Mouse (Mus musculus) bone marrow, adult 2 months (tissue): Measurements from ENCODE around the gene Exosc1. TPM values are rescaled to one million over a fixed set of nuclear protein-coding genes. Genes with fewer than 3 reads are reported as not detected.

ENCODE experiments used
- H3K27ac ChIP-seq: fragments of 200-500 bp; 2 replicates; pipeline ENCODE4 v1.5.1; 2012; ENCODE audit warnings: low read depth, mild to moderate bottlenecking, control low read depth, inconsistent platforms, low read length; ENCODE audit not compliant: control insufficient read depth, poor library complexity, insufficient read depth
- H3K4me1 ChIP-seq: fragments of 200-500 bp; 2 replicates; pipeline ENCODE4 v1.6.1; 2011; ENCODE audit warnings: low read length; ENCODE audit not compliant: control insufficient read depth, insufficient read depth
- H3K4me3 ChIP-seq: fragments of 200-500 bp; replicated peaks from 2 replicates; pipeline ENCODE3; 2011; ENCODE audit warnings: mild to moderate bottlenecking, low read depth, low read length, control low read depth; ENCODE audit not compliant: control insufficient read depth
- CTCF ChIP-seq: fragments of 200-500 bp; IDR thresholded peaks from 2 replicates; pipeline ENCODE4 v1.5.1; 2011; ENCODE audit warnings: low read length, control low read depth; ENCODE audit not compliant: control insufficient read depth, insufficient read depth
- POLR2A ChIP-seq: fragments of 200-500 bp; IDR thresholded peaks from 2 replicates; pipeline ENCODE4 v1.6.1; 2011; ENCODE audit warnings: low read depth, mild to moderate bottlenecking, control low read depth, low read length, borderline replicate concordance; ENCODE audit not compliant: control insufficient read depth
- WGBS: fragments of 180-500 bp; shearing (Covaris S2); methylation state at CpG from one replicate; pipeline ENCODE4 v1.1.7; 2018; 5-methylcytosine and 5-hydroxymethylcytosine counted together
- polyA plus RNA-seq: library from polyadenylated mRNA; stranded (reverse); fragments of >200 nt; gene quantifications from 2 replicates; pipeline ENCODE4 v1.2.4, GENCODE M21; 2011; ENCODE audit warnings: low replicate concordance; ENCODE audit not compliant: missing spikeins, insufficient read depth, insufficient read length

The Exosc1 gene
- polyA plus RNA-seq, 1 experiment: 24.6 TPM

DNA sequence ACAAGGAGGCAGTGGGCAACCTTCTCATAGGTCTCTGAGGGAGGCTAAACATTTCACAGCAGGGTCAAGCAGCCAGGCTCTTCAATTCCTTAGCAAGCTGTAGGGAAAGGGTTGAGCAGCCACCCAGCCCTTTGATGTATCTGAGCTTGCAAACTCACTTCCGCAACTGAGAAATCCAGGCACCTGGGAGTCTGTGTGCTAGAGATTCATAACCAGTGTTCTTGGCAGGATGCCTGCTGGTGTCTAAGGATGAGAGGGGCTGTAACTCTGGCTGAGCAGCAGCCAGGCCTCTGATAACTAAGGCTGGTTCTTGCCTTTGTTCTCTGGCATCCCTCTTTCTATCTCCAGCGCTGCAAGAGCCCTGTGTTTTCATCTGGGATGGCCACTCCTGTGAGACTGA lies 31.5 kb downstream of the Exosc1 start:
- peak overlapping the region; percentile 86 for H3K27ac ChIP-seq
- peaks cover 8% of the 10 kb centered on the region; the same call in 1 of the 2 replicates for H3K4me1 ChIP-seq
- H3K4me3 ChIP-seq: no peak overlapping the region
- TF ChIP-seq CTCF (no peak), POLR2A (no peak)
- WGBS: 19% methylated on average over 2 of the region's 2 CpGs

DNA sequence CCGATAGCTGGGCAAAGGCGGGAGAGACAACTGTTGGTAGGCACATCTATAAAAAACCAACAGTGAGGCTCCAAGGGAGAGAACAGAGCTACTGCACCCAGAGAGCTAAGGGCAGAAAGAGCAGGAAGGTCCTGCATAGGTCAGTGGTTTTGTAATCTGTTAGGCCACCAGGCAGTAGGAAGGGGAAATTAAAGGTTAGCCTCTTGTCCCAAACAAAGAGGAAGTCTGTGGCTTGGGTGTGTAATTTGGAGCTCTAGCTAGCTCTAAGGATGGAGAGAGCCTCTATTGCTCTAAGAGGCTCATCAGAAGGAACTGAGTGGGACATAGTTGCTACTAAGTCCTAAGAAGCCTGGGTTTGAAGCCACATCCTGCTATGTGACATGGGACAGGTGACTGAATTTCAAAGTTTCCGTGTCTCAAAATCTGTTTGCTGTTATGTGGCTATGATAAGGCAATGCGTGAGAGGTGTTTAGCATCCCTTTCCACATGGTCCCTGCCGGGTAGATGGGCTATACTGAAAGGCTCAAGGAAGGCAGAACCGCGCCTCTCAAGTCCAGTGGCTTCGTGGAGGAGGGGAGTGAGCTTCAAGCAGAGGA lies 32.6 kb downstream of the Exosc1 start:
- WGBS: 10% methylated on average over 8 of the region's 8 CpGs
- H3K27ac ChIP-seq: peak overlapping the region; percentile 92
- H3K4me1 ChIP-seq: peaks cover 8% of the 10 kb centered on the region; the same call in 1 of the 2 replicates
- TF ChIP-seq CTCF (no peak), POLR2A (no peak)
- H3K4me3 ChIP-seq: peak overlapping the region; percentile 43

GRCm38 (mm10) chr19:41898860-41899259 lies 34.4 kb downstream of the Exosc1 start:
- TF ChIP-seq POLR2A (no peak), CTCF (0 out of 2 replicates have a peak, but pooled peaks have one; percentile 18)
- Histone ChIP-seq H3K4me3 (no peak overlapping the region), H3K4me1 (peaks cover 8% of the 10 kb centered on the region; the same call in 1 of the 2 replicates), H3K27ac (no peak overlapping the region)
- WGBS: 45% methylated on average over 4 of the region's 4 CpGs

- Histone ChIP-seq H3K4me1 (peaks cover 5% of the 10 kb centered on the region; the same call in 1 of the 2 replicates), H3K4me3 (peak overlapping the region; percentile 86), H3K27ac (no peak overlapping the region)
- 22% methylated on average over 18 of the region's 18 CpGs for WGBS
- TF ChIP-seq POLR2A: no peak
- no peak for TF ChIP-seq CTCF
These were observed 36.9 kb downstream of the Exosc1 start for GRCm38 (mm10) chr19:41896319-41896711.

DNA sequence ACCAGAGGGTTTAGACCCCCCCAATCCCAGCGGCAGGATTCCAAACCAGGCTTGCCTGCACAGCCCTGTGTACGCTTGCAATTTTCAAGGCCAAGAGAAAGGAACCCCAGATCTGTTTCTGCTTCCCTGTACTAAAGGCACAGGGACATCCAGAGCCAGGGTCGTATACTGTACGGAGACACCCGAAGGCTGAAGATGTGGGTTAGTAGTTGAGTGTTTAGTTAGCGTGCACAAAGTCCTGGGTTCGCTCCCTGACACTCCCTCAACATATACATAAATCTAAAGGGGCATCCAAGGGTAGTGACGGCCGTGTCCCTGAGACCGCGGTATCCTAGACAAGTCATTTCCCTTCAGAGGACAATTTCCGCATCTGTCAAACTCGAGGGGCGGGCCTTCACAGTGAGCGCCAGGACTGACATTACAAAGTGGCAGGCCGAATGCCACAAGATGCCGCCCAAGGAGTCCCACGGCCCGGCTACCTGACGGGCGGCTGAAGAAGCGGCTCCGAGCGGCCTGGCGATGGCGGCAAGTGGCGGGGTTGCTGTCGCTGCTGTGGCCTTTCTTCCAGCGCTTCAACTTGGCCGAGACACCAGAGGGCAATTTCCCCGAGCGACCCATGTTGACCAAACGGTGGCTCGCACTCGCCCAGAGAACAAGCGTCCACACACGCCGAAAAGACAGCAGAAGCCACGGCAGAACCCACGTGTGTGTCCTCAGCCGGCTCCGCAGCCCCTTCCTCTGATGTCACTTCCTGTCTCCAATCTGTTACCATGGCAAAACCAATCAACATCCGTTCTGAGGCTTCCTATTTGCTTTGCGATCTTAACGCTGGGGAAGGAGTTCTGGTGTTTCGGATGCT lies 37.5 kb downstream of the Exosc1 start, which contains the start of gene Rrp12:
Rrp12 (minus strand) TSS at position 714 of the 859 bp plus-strand sequence.
- no peak for TF ChIP-seq CTCF
- TF ChIP-seq POLR2A: 0 out of 2 replicates have a peak, but pooled peaks have one; percentile 34
- peak within 1 kb of the TSS; percentile 86 for H3K4me3 ChIP-seq
- peaks cover 5% of the 10 kb centered on the region; the same call in 1 of the 2 replicates for H3K4me1 ChIP-seq
- H3K27ac ChIP-seq: peak within 1 kb of the TSS; percentile 62
- under 1% methylated on average over 46 of the region's 46 CpGs for WGBS

GRCm38 (mm10) chr19:41894959-41895358 lies 38.3 kb downstream of the Exosc1 start:
- WGBS: 32% methylated on average over 7 of the region's 7 CpGs
- Histone ChIP-seq H3K27ac (no peak overlapping the region), H3K4me3 (peak overlapping the region; percentile 5), H3K4me1 (peaks cover 3% of the 10 kb centered on the region; the same call in 1 of the 2 replicates)
- TF ChIP-seq CTCF (no peak), POLR2A (no peak)

DNA sequence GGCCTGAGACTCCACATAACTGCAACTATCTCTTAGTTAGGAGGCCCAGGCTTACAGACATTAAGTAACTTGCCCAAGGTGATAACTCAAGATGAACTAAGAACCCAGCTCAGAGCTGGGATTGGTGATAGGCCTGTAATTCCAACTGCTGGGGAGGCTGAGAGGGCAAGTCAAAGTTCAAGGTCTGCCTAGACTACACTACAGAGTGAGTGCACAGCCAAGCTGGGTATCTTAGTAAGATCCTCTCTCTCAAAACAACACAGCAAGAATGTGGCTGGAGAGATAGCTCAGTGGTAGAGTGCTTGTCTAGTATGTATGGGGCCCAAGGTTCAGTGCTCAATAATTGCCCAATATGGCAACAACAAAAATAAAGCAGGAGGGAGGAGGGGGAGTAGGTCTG lies 45.0 kb downstream of the Exosc1 start:
- H3K4me1 ChIP-seq: no peaks in the 10 kb centered on the region
- H3K4me3 ChIP-seq: no peak overlapping the region
- H3K27ac ChIP-seq: no peak overlapping the region
- no peak for TF ChIP-seq CTCF
- TF ChIP-seq POLR2A: no peak

GRCm38 (mm10) chr19:41883882-41884281 lies 49.3 kb downstream of the Exosc1 start:
- Histone ChIP-seq H3K27ac (no peak overlapping the region), H3K4me3 (no peak overlapping the region), H3K4me1 (no peaks in the 10 kb centered on the region)
- TF ChIP-seq POLR2A: no peak
- TF ChIP-seq CTCF: no peak
- whole genome bisulfite sequencing: 89% methylated on average over 9 of the region's 9 CpGs

DNA sequence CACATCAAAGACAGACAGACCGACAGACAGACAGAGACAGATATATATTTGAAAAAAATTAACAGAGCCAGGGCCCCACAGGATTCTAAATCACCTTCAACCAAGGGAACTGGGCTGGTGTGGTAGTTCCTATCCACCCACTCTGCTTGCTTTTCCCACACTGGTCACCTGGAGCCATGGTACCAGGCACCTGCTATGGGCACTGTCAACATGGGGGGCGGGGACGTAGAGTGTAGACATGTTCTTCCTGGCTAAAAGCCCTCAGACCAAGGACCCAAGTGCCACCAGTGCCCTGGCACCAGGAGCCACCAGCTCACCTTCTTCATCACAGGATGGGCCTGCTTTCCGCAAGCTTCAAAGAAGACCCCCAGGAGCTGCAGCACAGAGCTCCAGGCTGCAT lies 51.4 kb downstream of the Exosc1 start:
- Histone ChIP-seq H3K4me1 (no peaks in the 10 kb centered on the region), H3K4me3 (no peak overlapping the region)
- WGBS: 88% methylated on average over 4 of the region's 4 CpGs

More for the DNA sequence above, 51.4 kb downstream of the Exosc1 start:
- no peak overlapping the region for H3K27ac ChIP-seq
- TF ChIP-seq POLR2A: no peak
- no peak for TF ChIP-seq CTCF
